Mouse (Mus musculus) telencephalon, adult 2 months (tissue): ENCODE results near the gene Gm44579.
A peak's percentile ranks its signal among the peaks of the same experiment; 100 is the strongest.

Source experiments
- DNase-seq: peaks from one replicate; pipeline ENCODE4 v3.0.0-alpha.2; 2011; ENCODE audit warnings: low read depth, low spot score

Gene Gm44579

GRCm38 (mm10) chr15:98220877-98221276 is at the start of gene Gm44579, which contains the start of gene Olfr287:
Gene Gm44579, minus strand, starts transcription at chr15:98220977.
Gene Olfr287, minus strand, starts transcription at chr15:98221056.
- DNase-seq = no peak

GRCm38 (mm10) chr15:98257776-98258175 is 37.0 kb upstream of the Gm44579 start:
- no peak for DNase-seq

GRCm38 (mm10) chr15:98257193-98257592 is 36.4 kb upstream of the Gm44579 start, which contains the start of gene H1fnt:
Gene H1fnt, minus strand, starts transcription at chr15:98257293.
- no peak for DNase-seq

- no peak for DNase-seq
Measured at GRCm38 (mm10) chr15:98256271-98256670, 35.5 kb upstream of the Gm44579 start.

- DNase-seq = no peak
Measured at GRCm38 (mm10) chr15:98235442-98235841, 14.7 kb upstream of the Gm44579 start.

GRCm38 (mm10) chr15:98234350-98234749 is 13.6 kb upstream of the Gm44579 start, which contains the start of gene Olfr286:
Gene Olfr286, minus strand, starts transcription at chr15:98234450.
- DNase-seq = no peak

- no peak for DNase-seq
Measured at GRCm38 (mm10) chr15:98226096-98226495, 5.3 kb upstream of the Gm44579 start.

- no peak for DNase-seq
Measured at GRCm38 (mm10) chr15:98225610-98226009, 4.8 kb upstream of the Gm44579 start.

- DNase-seq = no peak
Measured at GRCm38 (mm10) chr15:98222377-98222776, 1.6 kb upstream of the Gm44579 start.

GRCm38 (mm10) chr15:98214130-98214529 is 6.6 kb downstream of the Gm44579 start:
- no peak for DNase-seq

- DNase-seq = no peak
Measured at GRCm38 (mm10) chr15:98213336-98213870, 7.4 kb downstream of the Gm44579 start.

GRCm38 (mm10) chr15:98209676-98210075 is 11.1 kb downstream of the Gm44579 start:
- DNase-seq = no peak

GRCm38 (mm10) chr15:98195442-98195841 is 25.3 kb downstream of the Gm44579 start, which contains the start of gene Olfr288:
Gene Olfr288, minus strand, starts transcription at chr15:98195542.
- no peak for DNase-seq

- no peak for DNase-seq
Measured at GRCm38 (mm10) chr15:98184456-98184855, 36.3 kb downstream of the Gm44579 start.

GRCm38 (mm10) chr15:98181856-98182570 is 38.8 kb downstream of the Gm44579 start:
- no peak for DNase-seq

GRCm38 (mm10) chr15:98181132-98181711 is 39.6 kb downstream of the Gm44579 start:
- DNase-seq = peak; percentile 97

GRCm38 (mm10) chr15:98180567-98181131 is 40.1 kb downstream of the Gm44579 start:
- no peak for DNase-seq

GRCm38 (mm10) chr15:98177320-98177719 is 43.5 kb downstream of the Gm44579 start:
- DNase-seq = no peak

- peak; percentile 88 for DNase-seq
Measured at GRCm38 (mm10) chr15:98173821-98174220, 47.0 kb downstream of the Gm44579 start.

GRCm38 (mm10) chr15:98172113-98172512 is 48.7 kb downstream of the Gm44579 start:
- DNase-seq = no peak

GRCm38 (mm10) chr15:98170917-98171316 is 49.9 kb downstream of the Gm44579 start:
- DNase-seq = no peak

GRCm38 (mm10) chr15:98170365-98170764 is 50.4 kb downstream of the Gm44579 start:
- DNase-seq = no peak
